12 mouse cellular contexts compared by ENCODE assay signal in genomic region chr12:80729758-80730530, GRCm38 (mm10). TPM values are rescaled to one million over a fixed set of nuclear protein-coding genes. Genes with fewer than 3 reads are reported as not detected.
A peak's percentile ranks its signal among the peaks of the same experiment; 100 is the strongest.
DNase-seq lines count a peak whose midpoint lies in the region; ATAC-seq and TF ChIP-seq lines count a peak whose summit lies in the region.
"Had no signal": no experiment of that assay in that cellular context is flagged by ENCODE, and none has a peak within 500 bp of the region (broad histone marks: within the 10 kb centered on the region; RNA-seq: fewer than 3 reads in every experiment).

No protein-coding gene starts in this region.

- no peaks in the 10 kb centered on the region for H3K9me3 ChIP-seq in forebrain, embryonic 14.5 days (replicated peaks; ENCODE audit: control insufficient read depth, low read length)
- no peaks in the 10 kb centered on the region for H3K9me3 ChIP-seq in forebrain, embryonic 10.5 days
- H3K9me3 ChIP-seq in midbrain, embryonic 13.5 days = no peaks in the 10 kb centered on the region
- no peaks in the 10 kb centered on the region for H3K9me3 ChIP-seq in midbrain, postnatal 0 days (ENCODE audit: low read length)
- H3K9me3 ChIP-seq in midbrain, embryonic 15.5 days = no peaks in the 10 kb centered on the region
- H3K9me3 ChIP-seq: limb, embryonic 15.5 days had no signal

- no peaks in the 10 kb centered on the region for H3K27me3 ChIP-seq in forebrain, embryonic 14.5 days (replicated peaks; ENCODE audit: control insufficient read depth, insufficient read depth, low read length)
- H3K27me3 ChIP-seq in forebrain, embryonic 10.5 days (ENCODE audit: poor library complexity, severe bottlenecking) = peaks cover 8% of the 10 kb centered on the region; the same call in 1 of the 2 replicates
- H3K27me3 ChIP-seq in midbrain, embryonic 13.5 days = peaks cover 5% of the 10 kb centered on the region; the same call in 1 of the 2 replicates
- H3K27me3 ChIP-seq in midbrain, postnatal 0 days (ENCODE audit: insufficient read depth, low read length) = no peaks in the 10 kb centered on the region
- H3K27me3 ChIP-seq in midbrain, embryonic 15.5 days (replicated peaks) = no peaks in the 10 kb centered on the region
- H3K27me3 ChIP-seq: limb, embryonic 15.5 days had no signal

- WGBS in forebrain, embryonic 14.5 days = 76% methylated on average over 12 of the region's 12 CpGs
- WGBS in forebrain, embryonic 10.5 days = 90% methylated on average over 12 of the region's 12 CpGs
- 85% methylated on average over 12 of the region's 12 CpGs for WGBS in midbrain, embryonic 13.5 days
- 90% methylated on average over 12 of the region's 12 CpGs for WGBS in midbrain, postnatal 0 days
- 85% methylated on average over 12 of the region's 12 CpGs for WGBS in midbrain, embryonic 15.5 days

- peak; percentile 79 for DNase-seq in forebrain, embryonic 14.5 days (ENCODE audit: low spot score)
- DNase-seq in forebrain, embryonic 10.5 days (ENCODE audit: extremely low spot score, low spot score) = no peak
- DNase-seq in midbrain, postnatal 0 days (ENCODE audit: low spot score) = no peak
- DNase-seq in layer of hippocampus, postnatal 14 days (ENCODE audit: low spot score in 2 of 2) = peak; percentile 47 to 74
- DNase-seq in adrenal gland, postnatal 10 days = no peak
- DNase-seq in cerebellum, adult 11 months = no peak
- DNase-seq: B cell, adult 2 months had no signal

- ATAC-seq in forebrain, embryonic 14.5 days = peak; percentile 51
- ATAC-seq in midbrain, embryonic 13.5 days = peak; percentile 5; the same call in 1 of the 2 replicates
- ATAC-seq in midbrain, postnatal 0 days (ENCODE audit: low FRiP score) = no peak
- 0 out of 2 replicates have a peak, but pooled peaks have one; percentile 4 for ATAC-seq in midbrain, embryonic 15.5 days (replicated peaks)

- H3K9ac ChIP-seq in forebrain, embryonic 14.5 days (ENCODE audit: low read length) = no peak overlapping the region
- H3K9ac ChIP-seq in midbrain, embryonic 13.5 days (replicated peaks) = no peak overlapping the region
- H3K9ac ChIP-seq in midbrain, postnatal 0 days (replicated peaks; ENCODE audit: low read length, poor library complexity, severe bottlenecking) = no peak overlapping the region
- no peak overlapping the region for H3K9ac ChIP-seq in midbrain, embryonic 15.5 days
- H3K9ac ChIP-seq: limb, embryonic 15.5 days had no signal

- H3K36me3 ChIP-seq in forebrain, embryonic 14.5 days (ENCODE audit: control insufficient read depth, insufficient read depth, low read length) = no peaks in the 10 kb centered on the region
- no peaks in the 10 kb centered on the region for H3K36me3 ChIP-seq in forebrain, embryonic 10.5 days (replicated peaks)
- H3K36me3 ChIP-seq in midbrain, embryonic 13.5 days = no peaks in the 10 kb centered on the region
- H3K36me3 ChIP-seq in midbrain, postnatal 0 days (ENCODE audit: insufficient read depth, low read length) = no peaks in the 10 kb centered on the region
- no peaks in the 10 kb centered on the region for H3K36me3 ChIP-seq in midbrain, embryonic 15.5 days (replicated peaks)
- H3K36me3 ChIP-seq: limb, embryonic 15.5 days had no signal

- 0 out of 2 replicates have a peak overlapping the region, but pooled peaks have one; percentile 15 for H3K27ac ChIP-seq in forebrain, embryonic 14.5 days (ENCODE audit: low read depth, low read length)
- H3K27ac ChIP-seq in forebrain, embryonic 10.5 days = no peak overlapping the region
- H3K27ac ChIP-seq in midbrain, embryonic 13.5 days = no peak overlapping the region
- H3K27ac ChIP-seq in midbrain, postnatal 0 days (ENCODE audit: low read depth, low read length) = no peak overlapping the region
- no peak overlapping the region for H3K27ac ChIP-seq in midbrain, embryonic 15.5 days
- H3K27ac ChIP-seq: limb, embryonic 15.5 days had no signal

- H3K4me2 ChIP-seq in forebrain, embryonic 14.5 days (ENCODE audit: low read length) = 0 out of 2 replicates have a peak overlapping the region, but pooled peaks have one; percentile 16
- H3K4me2 ChIP-seq in midbrain, embryonic 13.5 days (replicated peaks) = no peak overlapping the region
- no peak overlapping the region for H3K4me2 ChIP-seq in midbrain, postnatal 0 days (ENCODE audit: low read depth, low read length, poor library complexity, severe bottlenecking)
- H3K4me2 ChIP-seq in midbrain, embryonic 15.5 days = no peak overlapping the region
- H3K4me2 ChIP-seq: limb, embryonic 15.5 days had no signal

- no peak for TF ChIP-seq CTCF in midbrain, postnatal 0 days (IDR thresholded peaks at IDR 0.05)

- no peak overlapping the region for H3K4me3 ChIP-seq in forebrain, embryonic 14.5 days (ENCODE audit: low read depth, low read length)
- no peak overlapping the region for H3K4me3 ChIP-seq in forebrain, embryonic 10.5 days
- H3K4me3 ChIP-seq in midbrain, embryonic 13.5 days (replicated peaks) = no peak overlapping the region
- no peak overlapping the region for H3K4me3 ChIP-seq in midbrain, postnatal 0 days (ENCODE audit: low read depth, low read length)
- no peak overlapping the region for H3K4me3 ChIP-seq in midbrain, embryonic 15.5 days
- H3K4me3 ChIP-seq: limb, embryonic 15.5 days had no signal

- no peaks in the 10 kb centered on the region for H3K4me1 ChIP-seq in forebrain, embryonic 14.5 days (ENCODE audit: control insufficient read depth, insufficient read depth, low read length)
- peaks cover 17% of the 10 kb centered on the region for H3K4me1 ChIP-seq in forebrain, embryonic 10.5 days
- no peaks in the 10 kb centered on the region for H3K4me1 ChIP-seq in midbrain, embryonic 13.5 days (replicated peaks)
- no peaks in the 10 kb centered on the region for H3K4me1 ChIP-seq in midbrain, postnatal 0 days (ENCODE audit: insufficient read depth, low read length)
- H3K4me1 ChIP-seq in midbrain, embryonic 15.5 days = no peaks in the 10 kb centered on the region
- H3K4me1 ChIP-seq: limb, embryonic 15.5 days had no signal

RNA-seq across cellular contexts. Expression of gene Ccdc177, which starts 30.5 kb away (rescaled TPM):
- 6.3 and 6.7 TPM in 2 replicates for polyA plus RNA-seq in forebrain, embryonic 14.5 days (2014; fragmentation: Nextera tagmentation; extraction: Ambion mirVana)
- polyA plus RNA-seq in forebrain, embryonic 10.5 days (2016; fragmentation: Nextera tagmentation; extraction: Ambion mirVana) = 1.6 and 1.7 TPM in 2 replicates
- polyA plus RNA-seq in midbrain, embryonic 13.5 days (2015; fragmentation: Nextera tagmentation; extraction: Ambion mirVana) = 5.5 and 6.6 TPM in 2 replicates
- total RNA-seq in midbrain, postnatal 0 days (2014; rRNA removed) = 22.4 and 25.5 TPM in 2 replicates
- 2.1 and 2.4 TPM in 2 replicates for polyA plus RNA-seq in midbrain, postnatal 0 days (2015; fragmentation: Nextera tagmentation; extraction: Ambion mirVana)
- total RNA-seq in layer of hippocampus, postnatal 14 days (2021) = 10 to 100 TPM; 18.5 to 18.7 TPM
- polyA plus RNA-seq in midbrain, embryonic 15.5 days (2015; fragmentation: Nextera tagmentation; extraction: Ambion mirVana) = 5.9 and 6.6 TPM in 2 replicates
- under 1 TPM; 0.06 to 0.12 TPM for total RNA-seq in adrenal gland, postnatal 10 days (2021)
- total RNA-seq: hematopoietic stem cell, adult 5-6 weeks had no signal

RNA-seq across cellular contexts. Expression of gene Plekhd1, which starts 37.6 kb away (rescaled TPM):
- 0.15 and 0.38 TPM in 2 replicates for polyA plus RNA-seq in forebrain, embryonic 14.5 days (2014; fragmentation: Nextera tagmentation; extraction: Ambion mirVana)
- 0.27 and 0.55 TPM in 2 replicates for polyA plus RNA-seq in forebrain, embryonic 10.5 days (2016; fragmentation: Nextera tagmentation; extraction: Ambion mirVana)
- polyA plus RNA-seq in midbrain, embryonic 13.5 days (2015; fragmentation: Nextera tagmentation; extraction: Ambion mirVana) = 3.6 and 4.0 TPM in 2 replicates
- 4.9 and 6.6 TPM in 2 replicates for total RNA-seq in midbrain, postnatal 0 days (2014; rRNA removed)
- 2.9 and 3.3 TPM in 2 replicates for polyA plus RNA-seq in midbrain, postnatal 0 days (2015; fragmentation: Nextera tagmentation; extraction: Ambion mirVana)
- 1 to 10 TPM; 4.8 to 9.1 TPM for total RNA-seq in layer of hippocampus, postnatal 14 days (2021)
- 3.3 and 3.8 TPM in 2 replicates for polyA plus RNA-seq in midbrain, embryonic 15.5 days (2015; fragmentation: Nextera tagmentation; extraction: Ambion mirVana)
- under 1 TPM in 1 of 2 experiments, not detected in 1; 0.21 TPM for total RNA-seq in adrenal gland, postnatal 10 days (2021)
- total RNA-seq: adrenal gland, postnatal 25 days; hematopoietic stem cell, adult 5-6 weeks had no signal

Comparison
In these comparisons a context has a peak if more than half of its experiments do, and no peak if none do; other contexts are left out.
1. DNase-seq: peak in forebrain, embryonic 14.5 days (single experiment) and layer of hippocampus, postnatal 14 days (2 of 2); none in forebrain, embryonic 10.5 days (single experiment), midbrain, postnatal 0 days (single experiment), adrenal gland, postnatal 10 days (single experiment) and cerebellum, adult 11 months (single experiment).